ENCODE assay signal across 9 mouse cellular contexts in genomic region chr4:136185375-136185774, GRCm38 (mm10). TPM values are rescaled to one million over a fixed set of nuclear protein-coding genes. Genes with fewer than 3 reads are reported as not detected.
DNase-seq lines count a peak whose midpoint lies in the region; ATAC-seq and TF ChIP-seq lines count a peak whose summit lies in the region.
"Had no signal": no experiment of that assay in that cellular context is flagged by ENCODE, and none has a peak within 500 bp of the region (broad histone marks: within the 10 kb centered on the region; RNA-seq: fewer than 3 reads in every experiment).

No protein-coding gene starts in this region.

- no peaks in the 10 kb centered on the region for H3K9me3 ChIP-seq in heart, embryonic 11.5 days (replicated peaks; ENCODE audit: control insufficient read depth, low read length)
- H3K9me3 ChIP-seq: neural tube, embryonic 12.5 days had no signal

- 52% methylated on average over 9 of the region's 9 CpGs for WGBS in heart, embryonic 11.5 days (ENCODE audit: insufficient replicate concordance)

- peak; percentile 55 for DNase-seq in layer of hippocampus, adult 11-12 months (ENCODE audit: low spot score)
- DNase-seq in layer of hippocampus, postnatal 14 days (ENCODE audit: low spot score in 2 of 2) = no peak
- peak; percentile 76 for DNase-seq in Patski (ENCODE audit: low read depth, low spot score)
- peak; percentile 57 for DNase-seq in lung, postnatal 25 days (ENCODE audit: low spot score)
- DNase-seq in layer of hippocampus, adult 8-10 months (ENCODE audit: low spot score in 2 of 2) = no peak
- no peak for DNase-seq in cerebellum, adult 8-10 months
- DNase-seq in ovary, postnatal 14 days (ENCODE audit: low spot score) = no peak

- H3K4me1 ChIP-seq in heart, embryonic 11.5 days (ENCODE audit: control insufficient read depth, insufficient read depth, low read length) = peaks cover 9% of the 10 kb centered on the region

- H3K9ac ChIP-seq in heart, embryonic 11.5 days (ENCODE audit: low read depth, low read length) = 0 out of 2 replicates have a peak overlapping the region, but pooled peaks have one; percentile 22
- H3K9ac ChIP-seq: neural tube, embryonic 12.5 days had no signal

- POLR2A ChIA-PET in Patski (lab: Charles Lee) = interaction anchor here (0.9 kb wide), 1 partner anchor 13 kb away, joined by 5 read pairs; no protein-coding TSS in a partner anchor

- peak; percentile 55 for ATAC-seq in Patski
- no peak for ATAC-seq in heart, embryonic 11.5 days (replicated peaks; ENCODE audit: insufficient number of reproducible peaks, low FRiP score, low TSS enrichment)

- H3K4me3 ChIP-seq in heart, embryonic 11.5 days (ENCODE audit: low read depth, low read length) = no peak overlapping the region
- H3K4me3 ChIP-seq: neural tube, embryonic 12.5 days had no signal

- no peak for TF ChIP-seq CTCF in Patski (IDR thresholded peaks at IDR 0.05)

- in situ Hi-C loops in Patski (cut with MboI; ENCODE audit: low pct_unique_long_range_greater_than_20kb) = no loop called here

- H3K36me3 ChIP-seq in heart, embryonic 11.5 days (ENCODE audit: control insufficient read depth, insufficient read depth, low read length) = no peaks in the 10 kb centered on the region

- CTCF ChIA-PET in Patski (lab: Charles Lee) = interaction anchor here (1.4 kb wide), 1 partner anchor 25 kb away, joined by 3 read pairs; no protein-coding TSS in a partner anchor

- H3K4me2 ChIP-seq in heart, embryonic 11.5 days = no peak overlapping the region
- H3K4me2 ChIP-seq: neural tube, embryonic 12.5 days had no signal

- peak overlapping the region; percentile 57 for H3K27ac ChIP-seq in heart, embryonic 11.5 days (ENCODE audit: low read depth, low read length)
- H3K27ac ChIP-seq: neural tube, embryonic 12.5 days had no signal

- no peaks in the 10 kb centered on the region for H3K27me3 ChIP-seq in Patski
- no peaks in the 10 kb centered on the region for H3K27me3 ChIP-seq in heart, embryonic 11.5 days (ENCODE audit: control insufficient read depth, insufficient read depth, low read length)
- H3K27me3 ChIP-seq: neural tube, embryonic 12.5 days had no signal

RNA-seq across cellular contexts. Expression of gene E2f2, which starts 13.2 kb away (rescaled TPM):
- total RNA-seq in layer of hippocampus, postnatal 14 days (2021) = 1 to 10 TPM; 1.1 to 1.4 TPM
- 1.1 TPM for polyA plus RNA-seq in Patski (2021)
- polyA plus RNA-seq in heart, embryonic 11.5 days (2014; fragmentation: Nextera tagmentation; extraction: Ambion mirVana) = 4.8 and 5.8 TPM in 2 replicates
- 1 to 10 TPM in 2 of 4 experiments, under 1 TPM in 2; 0.57 to 1.2 (median 0.98) TPM for total RNA-seq in layer of hippocampus, adult 8-10 months (2022)

RNA-seq across cellular contexts. Expression of gene Asap3, which starts 20.8 kb away (rescaled TPM):
- total RNA-seq in layer of hippocampus, postnatal 14 days (2021) = 1 to 10 TPM; 5.1 to 6.0 TPM
- polyA plus RNA-seq in Patski (2021) = 5.5 TPM
- polyA plus RNA-seq in heart, embryonic 11.5 days (2014; fragmentation: Nextera tagmentation; extraction: Ambion mirVana) = 1.8 and 2.1 TPM in 2 replicates
- 1 to 10 TPM; 2.5 to 6.3 (median 4.6) TPM for total RNA-seq in layer of hippocampus, adult 8-10 months (2022)

RNA-seq across cellular contexts. Expression of gene Id3, which starts 42.1 kb away (rescaled TPM):
- total RNA-seq in layer of hippocampus, postnatal 14 days (2021) = 10 to 100 TPM; 77.9 to 91.6 TPM
- 175 TPM for polyA plus RNA-seq in Patski (2021)
- polyA plus RNA-seq in heart, embryonic 11.5 days (2014; fragmentation: Nextera tagmentation; extraction: Ambion mirVana) = 411 and 415 TPM in 2 replicates
- total RNA-seq in layer of hippocampus, adult 8-10 months (2022) = 10 to 100 TPM; 40.5 to 59.5 (median 48.7) TPM

Comparison
In these comparisons a context has a peak if more than half of its experiments do, and no peak if none do; other contexts are left out.
1. DNase-seq: peak in layer of hippocampus, adult 11-12 months (single experiment), Patski (single experiment) and lung, postnatal 25 days (single experiment); none in layer of hippocampus, postnatal 14 days (0 of 2), layer of hippocampus, adult 8-10 months (0 of 2), cerebellum, adult 8-10 months (single experiment) and ovary, postnatal 14 days (single experiment).